Mouse (Mus musculus): ENCODE results near the gene Abcg3.
A peak's percentile ranks its signal among the peaks of the same experiment; 100 is the strongest.
"Not testable (repeated sequence)": the region's sequence is repeated elsewhere in the genome, so short reads cannot be mapped to it uniquely, and the experiment has no call there.

Abcg3 gene

DNA sequence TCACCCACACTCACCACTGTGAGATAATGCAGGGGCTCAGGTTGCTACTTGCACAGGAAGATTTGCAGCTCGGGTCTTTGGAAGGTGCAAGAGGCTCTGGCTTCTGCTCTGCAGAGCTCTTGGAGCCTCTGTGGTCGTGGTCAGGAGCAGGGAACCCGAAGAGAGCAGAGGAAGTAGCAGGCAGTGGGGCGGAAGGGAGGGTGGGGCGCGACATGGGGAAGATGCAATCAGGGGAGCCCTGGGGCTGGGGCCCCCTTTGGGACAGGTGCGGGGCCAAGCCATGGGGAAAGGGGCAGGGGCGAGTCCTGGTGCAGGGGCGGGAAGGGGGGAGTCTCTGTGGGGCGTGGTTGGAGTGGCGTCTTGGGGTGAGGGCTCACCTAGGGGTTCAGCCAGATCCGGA is at the start of gene Abcg3:
Gene Abcg3 (minus strand): TSS at position 184 of the 400 bp plus-strand sequence.
- DNase-seq (ENCODE audit: low read depth), result no peak

DNA sequence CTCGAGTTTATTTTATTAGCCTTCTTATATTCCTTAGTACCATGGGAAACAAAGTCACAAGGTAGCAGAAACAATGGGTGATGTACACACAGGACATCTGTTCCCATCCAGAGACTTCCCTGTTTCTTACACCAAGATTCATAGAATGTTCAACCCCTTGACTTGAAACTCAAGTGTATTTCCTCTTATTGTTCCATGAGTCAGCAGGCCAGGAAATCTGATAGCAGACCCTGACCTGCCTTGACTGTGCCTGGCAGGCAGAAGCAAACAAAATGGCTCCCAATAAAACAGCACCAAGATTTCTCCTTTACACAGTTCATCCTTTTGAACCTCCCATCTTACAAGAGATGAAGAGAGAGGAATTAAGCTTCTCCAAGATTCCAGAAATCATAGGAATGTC is 30.0 kb upstream of the Abcg3 start:
- no peak for DNase-seq (ENCODE audit: low read depth)

DNA sequence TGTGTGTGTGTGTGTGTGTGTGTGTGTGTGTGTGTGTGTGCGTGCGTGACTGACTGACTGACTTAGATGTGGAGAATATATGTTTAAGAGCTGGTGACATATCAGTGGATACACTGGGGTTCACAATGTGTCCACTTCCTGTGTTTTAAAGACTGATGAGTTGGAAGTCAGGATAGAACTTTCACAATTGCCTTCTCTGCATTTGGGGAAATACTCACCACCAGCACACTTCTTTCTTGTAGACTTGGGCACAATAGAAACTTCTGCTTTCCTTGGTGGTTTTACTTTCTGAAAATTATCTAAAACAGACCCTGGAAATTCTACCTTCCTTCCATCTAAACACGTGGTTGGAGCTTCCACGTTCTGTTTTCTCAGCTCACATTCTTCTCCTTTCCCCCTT is 29.1 kb upstream of the Abcg3 start:
- no peak for DNase-seq (ENCODE audit: low read depth)

DNA sequence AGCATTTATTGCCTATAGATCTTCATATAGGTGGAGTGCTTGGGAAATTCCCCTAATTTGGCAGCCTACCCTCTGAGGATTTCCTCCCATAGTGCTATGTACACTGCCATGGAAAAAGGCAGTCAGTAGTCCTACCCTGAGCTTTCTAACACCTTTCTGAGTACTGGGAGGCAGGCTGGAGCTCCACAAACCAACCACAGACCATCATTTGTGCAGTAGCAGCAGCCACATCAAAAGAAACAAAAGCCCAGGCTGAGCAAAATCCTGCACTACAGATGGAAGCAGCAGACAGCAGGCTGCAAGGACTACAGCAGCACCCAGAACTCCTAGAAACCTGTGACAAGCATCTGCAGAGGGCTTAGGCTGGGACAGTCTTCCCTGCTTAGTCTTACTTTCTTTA is 27.9 kb upstream of the Abcg3 start:
- DNase-seq (ENCODE audit: low read depth), result no peak

DNA sequence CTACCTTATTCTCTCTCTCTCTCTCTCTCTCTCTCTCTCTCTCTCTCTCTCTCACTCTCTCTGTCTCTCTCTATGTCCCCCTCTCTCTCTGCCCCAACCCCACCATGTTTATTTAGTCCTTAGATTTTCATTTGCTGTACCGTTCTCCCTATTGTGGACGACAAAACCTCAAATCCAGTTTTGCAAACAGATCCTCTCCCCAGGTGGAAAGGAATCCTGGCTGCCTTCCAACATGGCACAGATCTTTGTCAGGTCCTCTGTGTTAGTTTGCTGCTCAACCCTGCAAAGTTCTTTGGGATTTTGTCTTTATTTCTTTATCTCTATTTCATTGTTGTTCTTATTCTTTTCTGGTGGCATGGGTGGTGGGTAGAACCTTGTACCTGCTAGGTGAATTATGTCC is 6.9 kb upstream of the Abcg3 start:
- DNase-seq (ENCODE audit: low read depth), result no peak

DNA sequence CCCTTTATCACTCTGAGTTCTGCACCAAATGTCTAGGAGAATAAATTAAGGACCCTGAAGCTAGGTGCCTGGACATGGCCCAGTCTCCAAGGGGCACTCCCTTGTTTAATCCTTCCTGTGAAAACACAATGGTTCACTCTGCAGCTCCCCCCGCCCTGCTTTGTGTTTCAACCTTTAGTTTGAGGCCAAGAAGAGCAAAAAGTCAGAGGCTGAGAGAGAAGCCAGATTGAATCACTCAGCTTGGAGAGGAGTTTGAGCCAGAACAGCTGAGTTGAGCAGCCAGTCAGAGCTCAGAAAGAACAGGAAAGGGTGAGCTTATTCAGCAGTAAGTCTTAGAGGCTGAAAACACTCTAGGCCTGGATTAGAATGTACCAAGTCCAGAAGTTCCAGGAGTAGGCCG is 5.5 kb upstream of the Abcg3 start:
- no peak for DNase-seq (ENCODE audit: low read depth)

DNA sequence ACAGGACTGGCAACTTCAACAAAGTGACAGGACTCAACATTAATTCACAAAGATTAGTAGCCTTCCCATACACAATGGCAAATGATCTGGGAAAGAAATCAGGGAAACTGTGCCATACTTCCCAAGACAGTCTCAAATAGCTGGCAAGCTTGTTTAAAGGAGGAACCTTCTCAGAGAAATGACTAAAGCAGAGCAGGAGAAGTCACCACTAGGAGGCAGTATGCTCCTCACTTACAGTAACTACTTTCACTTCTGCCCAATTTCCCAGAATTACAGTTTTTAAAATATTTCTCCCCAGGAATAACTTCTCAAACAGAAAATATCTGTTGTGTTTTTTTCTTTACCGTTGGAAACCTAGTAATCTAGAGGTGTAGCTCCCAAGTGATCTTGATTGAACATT is 4.2 kb upstream of the Abcg3 start:
- DNase-seq (ENCODE audit: low read depth), result peak; percentile 68

DNA sequence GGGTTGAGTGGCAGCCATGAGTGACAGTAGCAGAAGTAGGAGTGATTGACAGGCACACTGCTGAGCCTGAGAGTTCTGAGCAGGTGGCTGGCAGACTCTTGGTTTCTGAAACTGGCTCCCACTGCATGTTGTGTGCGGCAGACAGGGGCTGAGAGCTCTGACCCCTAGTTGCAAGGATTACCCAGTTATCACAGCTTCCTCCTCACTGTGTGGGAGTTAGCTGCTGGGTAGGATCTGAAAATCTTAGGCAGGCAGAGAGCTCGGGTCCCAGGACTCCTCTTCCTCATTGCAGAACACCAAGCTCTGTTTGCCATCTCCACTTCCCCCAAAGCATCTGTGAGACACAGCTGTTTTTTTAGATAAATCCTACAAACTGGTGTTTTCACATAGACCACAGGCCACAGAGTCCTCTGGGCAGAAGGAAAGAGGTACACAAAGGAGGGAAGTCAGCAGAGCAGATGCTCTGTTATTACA is 3.4 kb downstream of the Abcg3 start:
- DNase-seq (ENCODE audit: low read depth), result no peak

DNA sequence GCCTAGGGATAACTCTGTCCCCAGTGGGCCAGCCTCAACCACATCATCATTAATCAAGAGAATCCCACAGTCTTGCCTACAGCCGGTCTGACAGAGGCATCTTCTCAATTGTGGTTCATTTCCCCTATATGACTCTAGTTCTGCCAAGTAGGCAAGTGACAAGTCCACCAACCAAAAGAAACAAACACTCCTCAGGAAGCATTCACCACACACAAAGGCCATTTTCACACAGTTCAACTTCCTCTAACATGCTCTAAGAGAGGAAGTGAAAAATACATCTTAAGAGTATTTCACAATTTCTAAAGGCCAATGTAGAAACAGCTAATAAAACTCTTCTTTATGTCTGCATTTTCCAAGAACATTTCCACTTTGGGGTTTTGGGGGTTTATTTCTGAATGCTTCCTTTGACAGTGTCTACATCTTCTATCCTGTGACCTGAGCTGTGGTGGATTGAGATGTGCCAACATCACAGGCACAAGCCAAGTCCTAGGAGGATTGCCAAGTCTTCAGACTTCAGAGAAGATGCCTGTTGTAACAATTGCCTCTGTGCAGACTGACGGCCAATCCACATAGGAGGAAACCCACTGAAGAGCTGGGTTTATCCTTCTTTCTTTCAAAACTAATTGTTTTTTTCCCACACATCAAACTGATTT is 24.3 kb downstream of the Abcg3 start:
- DNase-seq (ENCODE audit: low read depth), result no peak

DNA sequence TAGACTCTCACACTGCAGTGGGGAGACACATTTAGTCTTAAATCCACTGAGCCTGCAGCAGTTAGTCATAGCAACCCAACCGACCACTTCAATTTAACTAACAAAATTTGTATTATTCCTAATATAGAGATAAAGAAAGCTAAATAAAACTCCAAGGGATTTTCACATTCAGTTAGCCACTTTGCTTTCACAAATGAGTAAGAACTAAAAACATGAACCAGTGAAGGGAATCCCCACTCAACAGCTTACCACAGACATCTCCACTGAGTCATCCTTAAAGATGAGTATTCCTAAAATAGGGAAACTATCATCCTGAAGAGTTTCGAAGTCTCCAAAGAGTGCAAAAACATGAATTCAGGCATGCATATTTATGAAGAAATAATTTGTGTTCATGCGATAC is 27.3 kb downstream of the Abcg3 start:
- no peak for DNase-seq (ENCODE audit: low read depth)

DNA sequence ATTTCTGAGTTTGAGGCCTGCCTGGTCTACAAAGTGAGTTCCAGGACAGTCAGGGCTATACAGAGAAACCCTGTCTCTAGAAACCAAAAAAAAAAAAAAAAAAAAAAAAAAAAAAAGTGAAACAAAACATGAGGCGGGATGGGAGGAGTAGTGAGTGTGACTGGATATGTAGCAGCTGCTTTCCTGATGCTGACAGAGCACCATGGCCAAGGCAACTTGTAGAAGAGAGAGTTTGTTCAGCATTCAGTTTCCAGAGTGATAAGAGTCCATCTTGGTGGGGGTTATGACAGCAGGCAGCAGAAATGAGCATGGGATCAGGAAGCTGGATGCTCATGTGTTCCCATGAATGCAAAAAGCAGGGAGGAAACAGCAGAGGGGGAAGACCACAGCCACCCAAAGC is 35.6 kb downstream of the Abcg3 start:
- DNase-seq (ENCODE audit: low read depth), result no peak

DNA sequence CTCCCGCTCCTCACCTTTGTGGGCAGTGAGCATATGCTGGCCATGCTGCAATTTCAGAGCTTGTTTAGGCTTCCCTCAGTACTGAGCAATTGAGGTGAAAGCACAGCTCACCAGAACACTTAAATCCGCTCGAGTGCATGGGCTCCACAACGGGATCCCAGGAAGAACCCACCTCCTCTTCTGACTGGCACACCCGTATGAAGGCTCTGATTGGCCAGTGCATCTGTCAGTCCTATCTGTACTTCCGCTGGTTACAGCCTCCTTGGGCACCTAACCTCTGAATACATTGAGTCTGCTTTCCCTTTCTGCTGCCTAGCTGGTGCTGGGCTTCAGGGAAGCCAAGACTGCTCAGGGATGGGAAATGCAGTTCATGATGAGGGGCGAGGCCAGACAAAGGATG is 48.4 kb downstream of the Abcg3 start:
- peak; percentile 78 for DNase-seq (ENCODE audit: low read depth)

DNA sequence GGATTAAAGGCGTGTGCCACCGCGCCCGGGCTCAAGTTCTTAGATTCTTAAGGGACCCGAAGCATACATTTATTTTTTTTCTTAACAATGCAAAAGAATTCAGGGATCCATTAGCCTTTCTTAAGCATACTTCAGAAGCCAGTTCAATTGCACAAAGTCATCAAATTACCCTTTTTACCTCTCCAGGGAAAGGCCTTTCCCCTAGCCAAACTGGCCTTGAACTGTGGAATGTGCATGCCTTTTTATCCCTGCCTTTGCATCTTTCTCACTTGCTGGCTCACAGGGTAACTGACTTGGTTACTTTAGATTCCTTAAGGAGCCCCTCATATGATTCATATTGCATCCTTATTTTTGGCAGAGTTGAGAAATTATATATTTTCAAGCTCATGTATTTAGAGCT is 76.0 kb downstream of the Abcg3 start:
- DNase-seq (ENCODE audit: low read depth), result not testable (repeated sequence)

Data from NIH3T3 (cell line).